ENCODE assay signal across 24 mouse cellular contexts in genomic region chr11:70192157-70192556, GRCm38 (mm10). TPM values are rescaled to one million over a fixed set of nuclear protein-coding genes. Genes with fewer than 3 reads are reported as not detected.
DNase-seq lines count a peak whose midpoint lies in the region; ATAC-seq and TF ChIP-seq lines count a peak whose summit lies in the region.
"Had no signal": no experiment of that assay in that cellular context is flagged by ENCODE, and none has a peak within 500 bp of the region (broad histone marks: within the 10 kb centered on the region; RNA-seq: fewer than 3 reads in every experiment).

No protein-coding gene starts in this region.

- no peak for TF ChIP-seq CTCF in embryonic fibroblast, embryonic 13.5 days (IDR thresholded peaks at IDR 0.05; ENCODE audit: borderline replicate concordance, insufficient read depth, low read length)
- TF ChIP-seq CTCF in midbrain, postnatal 0 days (IDR thresholded peaks at IDR 0.05): no peak

- H3K9ac ChIP-seq in hindbrain, embryonic 13.5 days: 0 out of 2 replicates have a peak overlapping the region, but pooled peaks have one; percentile 29
- no peak overlapping the region for H3K9ac ChIP-seq in hindbrain, embryonic 11.5 days (ENCODE audit: low read depth, low read length)
- H3K9ac ChIP-seq in midbrain, postnatal 0 days (replicated peaks; ENCODE audit: low read length, poor library complexity, severe bottlenecking): no peak overlapping the region
- H3K9ac ChIP-seq: forebrain, embryonic 12.5 days; forebrain, embryonic 15.5 days; heart, embryonic 12.5 days; heart, embryonic 15.5 days; hindbrain, embryonic 15.5 days had no signal

- H3K9me3 ChIP-seq in hindbrain, embryonic 13.5 days: no peaks in the 10 kb centered on the region
- no peaks in the 10 kb centered on the region for H3K9me3 ChIP-seq in hindbrain, embryonic 11.5 days (ENCODE audit: control insufficient read depth, low read length)
- no peaks in the 10 kb centered on the region for H3K9me3 ChIP-seq in midbrain, postnatal 0 days (ENCODE audit: low read length)
- H3K9me3 ChIP-seq: forebrain, embryonic 12.5 days; forebrain, embryonic 15.5 days; heart, embryonic 12.5 days; heart, embryonic 15.5 days; hindbrain, embryonic 10.5 days; hindbrain, embryonic 15.5 days had no signal

- no peaks in the 10 kb centered on the region for H3K36me3 ChIP-seq in hindbrain, embryonic 13.5 days
- H3K36me3 ChIP-seq in hindbrain, embryonic 11.5 days (ENCODE audit: control insufficient read depth, insufficient read depth, low read length): no peaks in the 10 kb centered on the region
- no peaks in the 10 kb centered on the region for H3K36me3 ChIP-seq in midbrain, postnatal 0 days (ENCODE audit: insufficient read depth, low read length)
- H3K36me3 ChIP-seq: forebrain, embryonic 12.5 days; forebrain, embryonic 15.5 days; G1E; heart, embryonic 12.5 days; heart, embryonic 15.5 days; hindbrain, embryonic 10.5 days; hindbrain, embryonic 15.5 days had no signal

- no peaks in the 10 kb centered on the region for H3K27me3 ChIP-seq in hindbrain, embryonic 13.5 days
- no peaks in the 10 kb centered on the region for H3K27me3 ChIP-seq in hindbrain, embryonic 11.5 days (ENCODE audit: control insufficient read depth, insufficient read depth, low read length)
- H3K27me3 ChIP-seq in midbrain, postnatal 0 days (ENCODE audit: insufficient read depth, low read length): no peaks in the 10 kb centered on the region
- H3K27me3 ChIP-seq: forebrain, embryonic 12.5 days; forebrain, embryonic 15.5 days; heart, embryonic 12.5 days; heart, embryonic 15.5 days; hindbrain, embryonic 15.5 days had no signal

- H3K27ac ChIP-seq in hindbrain, embryonic 13.5 days: no peak overlapping the region
- no peak overlapping the region for H3K27ac ChIP-seq in hindbrain, embryonic 11.5 days (ENCODE audit: low read depth, low read length)
- H3K27ac ChIP-seq in embryonic fibroblast, embryonic 13.5 days (ENCODE audit: insufficient read depth, low read length): peak overlapping the region; percentile 91
- H3K27ac ChIP-seq in midbrain, postnatal 0 days (ENCODE audit: low read depth, low read length): no peak overlapping the region
- H3K27ac ChIP-seq: forebrain, embryonic 12.5 days; forebrain, embryonic 15.5 days; heart, embryonic 15.5 days; hindbrain, embryonic 10.5 days; hindbrain, embryonic 15.5 days had no signal

- H3K4me2 ChIP-seq in hindbrain, embryonic 13.5 days: no peak overlapping the region
- no peak overlapping the region for H3K4me2 ChIP-seq in hindbrain, embryonic 11.5 days (replicated peaks; ENCODE audit: low read depth, low read length)
- H3K4me2 ChIP-seq in midbrain, postnatal 0 days (ENCODE audit: low read depth, low read length, poor library complexity, severe bottlenecking): no peak overlapping the region
- H3K4me2 ChIP-seq: forebrain, embryonic 12.5 days; forebrain, embryonic 15.5 days; heart, embryonic 12.5 days; heart, embryonic 15.5 days; hindbrain, embryonic 15.5 days had no signal

- WGBS in hindbrain, embryonic 13.5 days: 86% methylated on average over 4 of the region's 4 CpGs
- WGBS in hindbrain, embryonic 11.5 days: 85% methylated on average over 4 of the region's 4 CpGs
- 83% methylated on average over 4 of the region's 4 CpGs for WGBS in midbrain, postnatal 0 days

- no peak for DNase-seq in hindbrain, embryonic 11.5 days (ENCODE audit: low spot score)
- DNase-seq in Muller cell, postnatal 12 days (ENCODE audit: inconsistent ontology term): peak; percentile 13
- DNase-seq in urinary bladder, postnatal 10 days (ENCODE audit: low spot score): no peak
- no peak for DNase-seq in thymus, postnatal 0 days (ENCODE audit: low spot score)
- DNase-seq in midbrain, postnatal 0 days (ENCODE audit: low spot score): no peak
- DNase-seq: adrenal gland, adult 8-10 months; adrenal gland, postnatal 25 days; cerebellum, adult 18-20 months; cerebellum, adult 9-10 months; cerebellum, postnatal 14 days; gastrocnemius, postnatal 25 days; heart, adult 18-20 months; heart, postnatal 10 days; heart, postnatal 36 days had no signal

- ATAC-seq in hindbrain, embryonic 13.5 days (ENCODE audit: low FRiP score): no peak
- ATAC-seq in hindbrain, embryonic 11.5 days (ENCODE audit: low FRiP score): no peak
- no peak for ATAC-seq in midbrain, postnatal 0 days (ENCODE audit: low FRiP score)
- ATAC-seq: activated CD4-positive, CD25-positive, alpha-beta regulatory T cell, adult 4 months; forebrain, embryonic 15.5 days had no signal

- no peak overlapping the region for H3K4me3 ChIP-seq in hindbrain, embryonic 13.5 days
- no peak overlapping the region for H3K4me3 ChIP-seq in hindbrain, embryonic 11.5 days (ENCODE audit: low read depth, low read length)
- H3K4me3 ChIP-seq in embryonic fibroblast, embryonic 13.5 days (ENCODE audit: insufficient read depth, low read length): no peak overlapping the region
- no peak overlapping the region for H3K4me3 ChIP-seq in midbrain, postnatal 0 days (ENCODE audit: low read depth, low read length)
- H3K4me3 ChIP-seq: forebrain, embryonic 12.5 days; forebrain, embryonic 15.5 days; heart, embryonic 12.5 days; heart, embryonic 15.5 days; hindbrain, embryonic 10.5 days; hindbrain, embryonic 15.5 days had no signal

- H3K4me1 ChIP-seq in hindbrain, embryonic 13.5 days (replicated peaks): no peaks in the 10 kb centered on the region
- H3K4me1 ChIP-seq in hindbrain, embryonic 11.5 days (replicated peaks; ENCODE audit: control insufficient read depth, insufficient read depth, low read length): no peaks in the 10 kb centered on the region
- H3K4me1 ChIP-seq in embryonic fibroblast, embryonic 13.5 days (ENCODE audit: control insufficient read depth, insufficient read depth, low read length): peaks cover 28% of the 10 kb centered on the region
- H3K4me1 ChIP-seq in midbrain, postnatal 0 days (ENCODE audit: insufficient read depth, low read length): no peaks in the 10 kb centered on the region
- H3K4me1 ChIP-seq: forebrain, embryonic 12.5 days; forebrain, embryonic 15.5 days; heart, embryonic 12.5 days; heart, embryonic 15.5 days; hindbrain, embryonic 10.5 days; hindbrain, embryonic 15.5 days had no signal

- TF ChIP-seq POLR2A in embryonic fibroblast, embryonic 13.5 days (IDR thresholded peaks at IDR 0.05; ENCODE audit: low read depth, low read length): no peak

RNA-seq across cellular contexts. Expression of gene Slc16a11, which starts 20.4 kb away (rescaled TPM):
- 3.1 and 4.6 TPM in 2 replicates for polyA plus RNA-seq in hindbrain, embryonic 13.5 days (2015; fragmentation: Nextera tagmentation; extraction: Ambion mirVana)
- 0.40 and 0.51 TPM in 2 replicates for polyA plus RNA-seq in hindbrain, embryonic 11.5 days (2014; fragmentation: Nextera tagmentation; extraction: Ambion mirVana)
- 2.2 and 4.7 TPM in 2 replicates for polyA plus RNA-seq in embryonic fibroblast, embryonic 13.5 days (2011; ENCODE audit: insufficient read length, low read depth, missing spikeins)
- polyA plus RNA-seq in thymus, postnatal 0 days (2015; fragmentation: Nextera tagmentation; extraction: Ambion mirVana): 1.2 and 1.9 TPM in 2 replicates
- total RNA-seq in midbrain, postnatal 0 days (2014; rRNA removed): 22.2 and 28.2 TPM in 2 replicates
- polyA plus RNA-seq in midbrain, postnatal 0 days (2015; fragmentation: Nextera tagmentation; extraction: Ambion mirVana): 15.2 and 18.0 TPM in 2 replicates
- total RNA-seq: adrenal gland, postnatal 25 days; G1E; gastrocnemius, postnatal 25 days had no signal
- polyA plus RNA-seq: activated CD4-positive, CD25-positive, alpha-beta regulatory T cell, adult 4 months; G1E had no signal

RNA-seq across cellular contexts. Expression of gene Slc16a13, which starts 28.7 kb away (rescaled TPM):
- polyA plus RNA-seq in hindbrain, embryonic 13.5 days (2015; fragmentation: Nextera tagmentation; extraction: Ambion mirVana): 16.1 and 18.1 TPM in 2 replicates
- polyA plus RNA-seq in hindbrain, embryonic 11.5 days (2014; fragmentation: Nextera tagmentation; extraction: Ambion mirVana): 10.9 and 14.3 TPM in 2 replicates
- 2.7 and 9.3 TPM in 2 replicates for polyA plus RNA-seq in embryonic fibroblast, embryonic 13.5 days (2011; ENCODE audit: insufficient read length, low read depth, missing spikeins)
- polyA plus RNA-seq in thymus, postnatal 0 days (2015; fragmentation: Nextera tagmentation; extraction: Ambion mirVana): 2.3 and 2.4 TPM in 2 replicates
- total RNA-seq in midbrain, postnatal 0 days (2014; rRNA removed): 9.9 and 26.1 TPM in 2 replicates
- polyA plus RNA-seq in midbrain, postnatal 0 days (2015; fragmentation: Nextera tagmentation; extraction: Ambion mirVana): 9.9 and 10.1 TPM in 2 replicates

RNA-seq across cellular contexts. Expression of gene Clec10a, which starts 36.2 kb away (rescaled TPM):
- 0.47 and 1.3 TPM in 2 replicates for polyA plus RNA-seq in hindbrain, embryonic 13.5 days (2015; fragmentation: Nextera tagmentation; extraction: Ambion mirVana)
- polyA plus RNA-seq in hindbrain, embryonic 11.5 days (2014; fragmentation: Nextera tagmentation; extraction: Ambion mirVana): 0.32 and 1.4 TPM in 2 replicates
- polyA plus RNA-seq in embryonic fibroblast, embryonic 13.5 days (2011; ENCODE audit: insufficient read length, low read depth, missing spikeins): not detected in 2 replicates
- 3.6 and 3.7 TPM in 2 replicates for polyA plus RNA-seq in thymus, postnatal 0 days (2015; fragmentation: Nextera tagmentation; extraction: Ambion mirVana)
- total RNA-seq in midbrain, postnatal 0 days (2014; rRNA removed): 0.42 and 0.44 TPM in 2 replicates
- polyA plus RNA-seq in midbrain, postnatal 0 days (2015; fragmentation: Nextera tagmentation; extraction: Ambion mirVana): 0.57 and 1.3 TPM in 2 replicates
- polyA plus RNA-seq: activated CD4-positive, CD25-positive, alpha-beta regulatory T cell, adult 4 months; heart, embryonic 12.5 days had no signal

RNA-seq across cellular contexts. Expression of gene Bcl6b, which starts 37.4 kb away (rescaled TPM):
- polyA plus RNA-seq in hindbrain, embryonic 13.5 days (2015; fragmentation: Nextera tagmentation; extraction: Ambion mirVana): 5.0 and 5.5 TPM in 2 replicates
- polyA plus RNA-seq in hindbrain, embryonic 11.5 days (2014; fragmentation: Nextera tagmentation; extraction: Ambion mirVana): 5.0 and 5.9 TPM in 2 replicates
- 0.70 and 2.5 TPM in 2 replicates for polyA plus RNA-seq in embryonic fibroblast, embryonic 13.5 days (2011; ENCODE audit: insufficient read length, low read depth, missing spikeins)
- polyA plus RNA-seq in thymus, postnatal 0 days (2015; fragmentation: Nextera tagmentation; extraction: Ambion mirVana): 1.9 and 2.2 TPM in 2 replicates
- 3.8 and 6.8 TPM in 2 replicates for total RNA-seq in midbrain, postnatal 0 days (2014; rRNA removed)
- polyA plus RNA-seq in midbrain, postnatal 0 days (2015; fragmentation: Nextera tagmentation; extraction: Ambion mirVana): 2.4 and 2.7 TPM in 2 replicates
- polyA plus RNA-seq: G1E had no signal

RNA-seq across cellular contexts. Expression of gene 0610010K14Rik, which starts 45.6 kb away (rescaled TPM):
- polyA plus RNA-seq in hindbrain, embryonic 13.5 days (2015; fragmentation: Nextera tagmentation; extraction: Ambion mirVana): 193 and 201 TPM in 2 replicates
- 229 and 230 TPM in 2 replicates for polyA plus RNA-seq in hindbrain, embryonic 11.5 days (2014; fragmentation: Nextera tagmentation; extraction: Ambion mirVana)
- 43.2 and 55.3 TPM in 2 replicates for polyA plus RNA-seq in embryonic fibroblast, embryonic 13.5 days (2011; ENCODE audit: insufficient read length, low read depth, missing spikeins)
- polyA plus RNA-seq in thymus, postnatal 0 days (2015; fragmentation: Nextera tagmentation; extraction: Ambion mirVana): 174 and 191 TPM in 2 replicates
- 43.0 and 76.9 TPM in 2 replicates for total RNA-seq in midbrain, postnatal 0 days (2014; rRNA removed)
- 138 and 154 TPM in 2 replicates for polyA plus RNA-seq in midbrain, postnatal 0 days (2015; fragmentation: Nextera tagmentation; extraction: Ambion mirVana)
